Mouse (Mus musculus) urinary bladder, adult 2 months (tissue): ENCODE measurements around the gene Cyb5d1. TPM values are rescaled to one million over a fixed set of nuclear protein-coding genes. Genes with fewer than 3 reads are reported as not detected.

Source experiments
- DNase-seq: peaks from one replicate; pipeline ENCODE4 v3.0.0; 2022; ENCODE audit warnings: low spot score
- polyA plus RNA-seq: library from polyadenylated mRNA; depleted of rRNA; stranded (reverse); fragments of >200 nt; gene quantifications from 2 replicates; pipeline ENCODE4 v1.2.3, GENCODE M21; 2012

Gene Cyb5d1
- polyA plus RNA-seq, 1 experiment = 43.0 TPM

GRCm38 (mm10) chr11:69403691-69404594 is 8.5 kb upstream of the Cyb5d1 start:
- DNase-seq = no peak

GRCm38 (mm10) chr11:69401987-69402386 is 6.6 kb upstream of the Cyb5d1 start:
- DNase-seq = no peak

GRCm38 (mm10) chr11:69401210-69401637 is 5.8 kb upstream of the Cyb5d1 start:
- DNase-seq = peak; percentile 72

GRCm38 (mm10) chr11:69400083-69400850 is 4.8 kb upstream of the Cyb5d1 start:
- DNase-seq = no peak

GRCm38 (mm10) chr11:69399201-69400082 is 4.0 kb upstream of the Cyb5d1 start:
- DNase-seq = no peak

GRCm38 (mm10) chr11:69398486-69399200 is 3.2 kb upstream of the Cyb5d1 start:
- DNase-seq = no peak

- DNase-seq = no peak
Observed at GRCm38 (mm10) chr11:69398059-69398458, 2.6 kb upstream of the Cyb5d1 start, which contains the start of gene Tmem88. TSS of gene Tmem88 (minus strand) at chr11:69398234.

- no peak for DNase-seq
Observed at GRCm38 (mm10) chr11:69397581-69398057, 2.2 kb upstream of the Cyb5d1 start.

- DNase-seq = no peak
Observed at GRCm38 (mm10) chr11:69396772-69397171, 1.3 kb upstream of the Cyb5d1 start.

- DNase-seq = peak; percentile 90
Observed at GRCm38 (mm10) chr11:69395634-69396373, 373 bp upstream of the Cyb5d1 start.

- DNase-seq = peak; percentile 34
Observed at GRCm38 (mm10) chr11:69394591-69395167, 752 bp downstream of the Cyb5d1 start.

- no peak for DNase-seq
Observed at GRCm38 (mm10) chr11:69390400-69391034, 4.9 kb downstream of the Cyb5d1 start.

- DNase-seq = peak; percentile 32
Observed at GRCm38 (mm10) chr11:69389531-69390399, 5.7 kb downstream of the Cyb5d1 start.

GRCm38 (mm10) chr11:69388680-69389079 is 6.8 kb downstream of the Cyb5d1 start:
- DNase-seq = no peak

- DNase-seq = no peak
Observed at GRCm38 (mm10) chr11:69386758-69387157, 8.7 kb downstream of the Cyb5d1 start.

GRCm38 (mm10) chr11:69384979-69385378 is 10.5 kb downstream of the Cyb5d1 start:
- DNase-seq = no peak

GRCm38 (mm10) chr11:69382478-69383105 is 12.8 kb downstream of the Cyb5d1 start:
- no peak for DNase-seq

GRCm38 (mm10) chr11:69381356-69381755 is 14.1 kb downstream of the Cyb5d1 start:
- no peak for DNase-seq
